Comparison of ENCODE assay signal across 9 mouse cellular contexts in genomic region chr2:170520321-170520971, GRCm38 (mm10). TPM values are rescaled to one million over a fixed set of nuclear protein-coding genes. Genes with fewer than 3 reads are reported as not detected.
DNase-seq lines count a peak whose midpoint lies in the region; ATAC-seq and TF ChIP-seq lines count a peak whose summit lies in the region.
"Had no signal": no experiment of that assay in that cellular context is flagged by ENCODE, and none has a peak within 500 bp of the region (broad histone marks: within the 10 kb centered on the region; RNA-seq: fewer than 3 reads in every experiment).

No protein-coding gene starts in this region.

- no peak for TF ChIP-seq EP300 in stomach, postnatal 0 days (optimal IDR thresholded peaks at IDR 0.05)

- H3K27me3 ChIP-seq in heart, embryonic 10.5 days (ENCODE audit: insufficient read depth, poor library complexity, severe bottlenecking), result peaks cover 10% of the 10 kb centered on the region; the same call in 1 of the 2 replicates
- no peaks in the 10 kb centered on the region for H3K27me3 ChIP-seq in stomach, postnatal 0 days (ENCODE audit: control insufficient read depth, insufficient read depth, low read length)
- H3K27me3 ChIP-seq: lung, embryonic 15.5 days had no signal

- peak; percentile 39 to 74 for DNase-seq in heart, adult 18-20 months
- DNase-seq in heart, embryonic 10.5 days (ENCODE audit: low spot score), result no peak
- DNase-seq in ES-CJ7 (ENCODE audit: low read depth, low spot score), result peak; percentile 75
- DNase-seq in cerebellum, postnatal 25 days, result peak; percentile 43 to 74
- DNase-seq in heart, postnatal 4 days, result peak; percentile 70
- peak; percentile 50 to 66 for DNase-seq in left cerebral cortex, postnatal 10 days (ENCODE audit: extremely low spot score in 1 of 2, low spot score in 2 of 2)
- peak; percentile 77 for DNase-seq in mesoderm, embryonic 11.5 days (ENCODE audit: low read depth, low spot score)
- DNase-seq in stomach, postnatal 0 days (ENCODE audit: low spot score), result peak; percentile 70

- H3K4me3 ChIP-seq in heart, embryonic 10.5 days, result no peak overlapping the region
- no peak overlapping the region for H3K4me3 ChIP-seq in stomach, postnatal 0 days (ENCODE audit: low read depth, low read length)
- H3K4me3 ChIP-seq: lung, embryonic 15.5 days had no signal

- no peak overlapping the region for H3K27ac ChIP-seq in heart, embryonic 10.5 days
- no peak overlapping the region for H3K27ac ChIP-seq in stomach, postnatal 0 days (replicated peaks)
- H3K27ac ChIP-seq: lung, embryonic 15.5 days had no signal

- H3K36me3 ChIP-seq in heart, embryonic 10.5 days, result peaks cover 39% of the 10 kb centered on the region
- peaks cover 3% of the 10 kb centered on the region; the same call in 1 of the 2 replicates for H3K36me3 ChIP-seq in stomach, postnatal 0 days (ENCODE audit: control insufficient read depth, insufficient read depth, low read length)

- ATAC-seq in stomach, postnatal 0 days (ENCODE audit: low FRiP score, low TSS enrichment), result peak; percentile 72; the same call in 1 of the 2 replicates

- peak; percentile 78 for TF ChIP-seq CTCF in stomach, postnatal 0 days (IDR thresholded peaks at IDR 0.05; ENCODE audit: low read depth)

- H3K9ac ChIP-seq in stomach, postnatal 0 days (ENCODE audit: low read length), result no peak overlapping the region
- H3K9ac ChIP-seq: lung, embryonic 15.5 days had no signal

- WGBS in heart, embryonic 10.5 days, result 8% methylated on average over 7 of the region's 7 CpGs
- 9% methylated on average over 7 of the region's 7 CpGs for WGBS in stomach, postnatal 0 days

- intact Hi-C loops in left cerebral cortex, postnatal 10 days (cut with DNase I), result loop anchor here (2.0 to 5.0 kb wide), 3 partner anchors 76 to 1697 kb away; no protein-coding TSS in a partner anchor

- H3K4me1 ChIP-seq in heart, embryonic 10.5 days, result no peaks in the 10 kb centered on the region
- no peaks in the 10 kb centered on the region for H3K4me1 ChIP-seq in stomach, postnatal 0 days (replicated peaks; ENCODE audit: control insufficient read depth, insufficient read depth)
- H3K4me1 ChIP-seq: lung, embryonic 15.5 days had no signal

- no peaks in the 10 kb centered on the region for H3K9me3 ChIP-seq in heart, embryonic 10.5 days
- no peaks in the 10 kb centered on the region for H3K9me3 ChIP-seq in stomach, postnatal 0 days (ENCODE audit: control insufficient read depth, low read length)
- H3K9me3 ChIP-seq: lung, embryonic 15.5 days had no signal

- H3K4me2 ChIP-seq in stomach, postnatal 0 days (replicated peaks; ENCODE audit: low read depth), result no peak overlapping the region
- H3K4me2 ChIP-seq: lung, embryonic 15.5 days had no signal

RNA-seq across cellular contexts. Expression of gene Cyp24a1, which starts 23.5 kb away (rescaled TPM):
- not detected for total RNA-seq in heart, adult 18-20 months (2021)
- not detected in 2 replicates for polyA plus RNA-seq in heart, embryonic 10.5 days (2016; fragmentation: Nextera tagmentation; extraction: Ambion mirVana)
- not detected for total RNA-seq in heart, postnatal 4 days (2021)
- total RNA-seq in left cerebral cortex, postnatal 10 days (2021), result not detected
- polyA plus RNA-seq in stomach, postnatal 0 days (2015; fragmentation: Nextera tagmentation; extraction: Ambion mirVana), result not detected in 2 replicates
- polyA plus RNA-seq: lung, embryonic 15.5 days had no signal

RNA-seq across cellular contexts. Expression of gene Pfdn4, which starts 24.2 kb away (rescaled TPM):
- total RNA-seq in heart, adult 18-20 months (2021), result 10 to 100 TPM; 10.8 to 14.8 TPM
- polyA plus RNA-seq in heart, embryonic 10.5 days (2016; fragmentation: Nextera tagmentation; extraction: Ambion mirVana), result 57.2 and 71.5 TPM in 2 replicates
- total RNA-seq in heart, postnatal 4 days (2021), result 10 to 100 TPM; 15.4 to 17.2 TPM
- 10 to 100 TPM; 37.3 to 40.9 TPM for total RNA-seq in left cerebral cortex, postnatal 10 days (2021)
- 55.6 and 61.8 TPM in 2 replicates for polyA plus RNA-seq in stomach, postnatal 0 days (2015; fragmentation: Nextera tagmentation; extraction: Ambion mirVana)
